Mouse (Mus musculus) heart, embryonic 12.5 days (tissue): Measurements from ENCODE around the gene Zfp526. TPM values are rescaled to one million over a fixed set of nuclear protein-coding genes. Genes with fewer than 3 reads are reported as not detected.

ENCODE experiments used
- ATAC-seq: fragments of 200-750 bp; cut with Nextera tagmentation; 2 replicates; pipeline ENCODE4 v1.8.0; 2017; ENCODE audit warnings: moderate TSS enrichment, moderate library complexity; ENCODE audit not compliant: insufficient number of reproducible peaks, low FRiP score
- H3K27ac ChIP-seq: fragments of 300-500 bp; sonication (generic); 2 replicates; pipeline ENCODE4 v1.5.1; 2016; ENCODE audit warnings: mild to moderate bottlenecking, moderate library complexity; ENCODE audit not compliant: poor library complexity, severe bottlenecking
- H3K27me3 ChIP-seq: fragments of 300-500 bp; sonication (generic); replicated peaks from 2 replicates; pipeline ENCODE4 v1.6.1; 2016; ENCODE audit warnings: mild to moderate bottlenecking, moderate library complexity
- H3K36me3 ChIP-seq: fragments of 300-500 bp; sonication (generic); 2 replicates; pipeline ENCODE4 v1.6.1; 2016; ENCODE audit warnings: mild to moderate bottlenecking, moderate library complexity
- H3K4me1 ChIP-seq: fragments of 300-500 bp; sonication (generic); replicated peaks from 2 replicates; pipeline ENCODE4 v1.6.1; 2016; ENCODE audit warnings: mild to moderate bottlenecking
- H3K4me2 ChIP-seq: fragments of 300-500 bp; sonication (generic); 2 replicates; pipeline ENCODE4 v1.6.1; 2016; ENCODE audit warnings: mild to moderate bottlenecking, moderate library complexity
- H3K4me3 ChIP-seq: fragments of 300-500 bp; sonication (generic); 2 replicates; pipeline ENCODE4 v1.5.1; 2016; ENCODE audit warnings: mild to moderate bottlenecking
- H3K9ac ChIP-seq: fragments of 300-500 bp; sonication (generic); 2 replicates; pipeline ENCODE4 v1.6.1; 2016; ENCODE audit warnings: mild to moderate bottlenecking, moderate library complexity
- H3K9me3 ChIP-seq: fragments of 300-500 bp; sonication (generic); replicated peaks from 2 replicates; pipeline ENCODE4 v1.6.1; 2016; ENCODE audit warnings: mild to moderate bottlenecking, moderate library complexity
- WGBS: fragments of 180-500 bp; shearing (Covaris S2); methylation state at CpG from one replicate; pipeline ENCODE4 v1.1.7; 2016; 5-methylcytosine and 5-hydroxymethylcytosine counted together
- polyA plus RNA-seq: library from polyadenylated mRNA; unstranded; fragments of >200 nt; fragmentation: Nextera tagmentation; extraction: Ambion mirVana; gene quantifications from 2 replicates; pipeline ENCODE4 v1.2.1, GENCODE M21; 2016

Gene Zfp526
- polyA plus RNA-seq, 1 experiment from 2014 or later = 2.3 TPM

GRCm38 (mm10) chr7:25187662-25188650 is 33.3 kb upstream of the Zfp526 start:
- Histone ChIP-seq H3K9ac (no peak overlapping the region), H3K36me3 (no peaks in the 10 kb centered on the region), H3K4me2 (no peak overlapping the region), H3K27ac (no peak overlapping the region), H3K27me3 (peaks cover 36% of the 10 kb centered on the region), H3K4me1 (no peaks in the 10 kb centered on the region), H3K9me3 (no peaks in the 10 kb centered on the region), H3K4me3 (no peak overlapping the region)
- 24% methylated on average over 21 of the region's 21 CpGs for WGBS
- ATAC-seq = peak; percentile 80

- WGBS = 82% methylated on average over 11 of the region's 11 CpGs
- Histone ChIP-seq H3K4me3 (no peak overlapping the region), H3K27ac (no peak overlapping the region), H3K27me3 (peaks cover 14% of the 10 kb centered on the region), H3K9ac (no peak overlapping the region), H3K36me3 (no peaks in the 10 kb centered on the region), H3K4me1 (no peaks in the 10 kb centered on the region), H3K9me3 (no peaks in the 10 kb centered on the region), H3K4me2 (no peak overlapping the region)
- no peak for ATAC-seq
Observed at GRCm38 (mm10) chr7:25190806-25191205, 30.4 kb upstream of the Zfp526 start.

GRCm38 (mm10) chr7:25192110-25192509 is 29.1 kb upstream of the Zfp526 start:
- Histone ChIP-seq H3K4me3 (no peak overlapping the region), H3K27ac (no peak overlapping the region), H3K4me1 (no peaks in the 10 kb centered on the region), H3K9me3 (no peaks in the 10 kb centered on the region), H3K36me3 (no peaks in the 10 kb centered on the region), H3K4me2 (no peak overlapping the region), H3K9ac (no peak overlapping the region), H3K27me3 (peaks cover 19% of the 10 kb centered on the region)
- no peak for ATAC-seq
- WGBS = 71% methylated on average over 8 of the region's 8 CpGs

GRCm38 (mm10) chr7:25195148-25195547 is 26.1 kb upstream of the Zfp526 start:
- H3K4me3 ChIP-seq = no peak overlapping the region
- no peak overlapping the region for H3K4me2 ChIP-seq
- H3K9me3 ChIP-seq = peaks cover 4% of the 10 kb centered on the region; the same call in 1 of the 2 replicates
- 0 out of 2 replicates have a peak, but pooled peaks have one; percentile 61 for ATAC-seq
- H3K27me3 ChIP-seq = peaks cover 13% of the 10 kb centered on the region; the same call in 1 of the 2 replicates
- 66% methylated on average over 3 of the region's 3 CpGs for WGBS
- no peak overlapping the region for H3K9ac ChIP-seq
- H3K4me1 ChIP-seq = peaks cover 8% of the 10 kb centered on the region
- H3K36me3 ChIP-seq = no peaks in the 10 kb centered on the region
- no peak overlapping the region for H3K27ac ChIP-seq

GRCm38 (mm10) chr7:25196107-25196506 is 25.1 kb upstream of the Zfp526 start:
- H3K9me3 ChIP-seq = peaks cover 4% of the 10 kb centered on the region; the same call in 1 of the 2 replicates
- H3K27ac ChIP-seq = no peak overlapping the region
- 80% methylated on average over 9 of the region's 9 CpGs for WGBS
- no peak overlapping the region for H3K4me2 ChIP-seq
- peaks cover 8% of the 10 kb centered on the region for H3K4me1 ChIP-seq
- H3K27me3 ChIP-seq = peaks cover 13% of the 10 kb centered on the region; the same call in 1 of the 2 replicates
- ATAC-seq = no peak
- no peak overlapping the region for H3K9ac ChIP-seq
- H3K4me3 ChIP-seq = no peak overlapping the region
- H3K36me3 ChIP-seq = no peaks in the 10 kb centered on the region

- Histone ChIP-seq H3K9ac (no peak overlapping the region; the same call in 1 of the 2 replicates), H3K9me3 (peaks cover 4% of the 10 kb centered on the region; the same call in 1 of the 2 replicates), H3K36me3 (peaks cover 8% of the 10 kb centered on the region; the same call in 1 of the 2 replicates), H3K27me3 (0 out of 2 replicates have a peak, but pooled peaks cover 11% of the 10 kb centered on the region), H3K4me3 (no peak overlapping the region), H3K27ac (no peak overlapping the region), H3K4me2 (no peak overlapping the region), H3K4me1 (peaks cover 8% of the 10 kb centered on the region)
- WGBS = 51% methylated on average over 10 of the region's 10 CpGs
- 0 out of 2 replicates have a peak, but pooled peaks have one; percentile 45 for ATAC-seq
Observed at GRCm38 (mm10) chr7:25197384-25198018, 23.7 kb upstream of the Zfp526 start.

- 90% methylated on average over 20 of the region's 20 CpGs for WGBS
- no peak overlapping the region for H3K4me3 ChIP-seq
- H3K9ac ChIP-seq = no peak overlapping the region
- H3K9me3 ChIP-seq = peaks cover 4% of the 10 kb centered on the region; the same call in 1 of the 2 replicates
- ATAC-seq = no peak
- H3K27me3 ChIP-seq = no peaks in the 10 kb centered on the region
- H3K4me2 ChIP-seq = no peak overlapping the region
- H3K27ac ChIP-seq = no peak overlapping the region
- H3K36me3 ChIP-seq = peaks cover 28% of the 10 kb centered on the region
- H3K4me1 ChIP-seq = peaks cover 12% of the 10 kb centered on the region
Observed at GRCm38 (mm10) chr7:25203624-25204023, 17.6 kb upstream of the Zfp526 start.

GRCm38 (mm10) chr7:25205355-25206093 is 15.7 kb upstream of the Zfp526 start:
- Histone ChIP-seq H3K4me3 (no peak overlapping the region), H3K9ac (peak overlapping the region; percentile 39; the same call in 1 of the 2 replicates), H3K9me3 (no peaks in the 10 kb centered on the region), H3K4me1 (peaks cover 12% of the 10 kb centered on the region), H3K27ac (no peak overlapping the region), H3K27me3 (no peaks in the 10 kb centered on the region), H3K36me3 (peaks cover 47% of the 10 kb centered on the region), H3K4me2 (no peak overlapping the region)
- ATAC-seq = no peak
- WGBS = 71% methylated on average over 16 of the region's 16 CpGs

- Histone ChIP-seq H3K4me3 (no peak overlapping the region), H3K4me1 (peaks cover 12% of the 10 kb centered on the region), H3K4me2 (no peak overlapping the region), H3K27me3 (no peaks in the 10 kb centered on the region), H3K36me3 (peaks cover 54% of the 10 kb centered on the region), H3K9me3 (no peaks in the 10 kb centered on the region), H3K27ac (no peak overlapping the region), H3K9ac (no peak overlapping the region)
- ATAC-seq = no peak
- 91% methylated on average over 16 of the region's 16 CpGs for WGBS
Observed at GRCm38 (mm10) chr7:25206094-25206830, 15.0 kb upstream of the Zfp526 start.

GRCm38 (mm10) chr7:25209161-25209622 is 12.0 kb upstream of the Zfp526 start:
- Histone ChIP-seq H3K27me3 (no peaks in the 10 kb centered on the region), H3K4me3 (no peak overlapping the region), H3K36me3 (peaks cover 40% of the 10 kb centered on the region), H3K9me3 (no peaks in the 10 kb centered on the region), H3K27ac (no peak overlapping the region), H3K9ac (no peak overlapping the region), H3K4me2 (no peak overlapping the region), H3K4me1 (peaks cover 12% of the 10 kb centered on the region)
- ATAC-seq = peak; percentile 61
- 74% methylated on average over 3 of the region's 3 CpGs for WGBS
